Mouse (Mus musculus): ENCODE data around the gene Hmg20a. TPM values are rescaled to one million over a fixed set of nuclear protein-coding genes. Genes with fewer than 3 reads are reported as not detected.

Hmg20a gene
- polyA plus RNA-seq, 1 experiment from 2014 or later = 94.3 TPM

DNA sequence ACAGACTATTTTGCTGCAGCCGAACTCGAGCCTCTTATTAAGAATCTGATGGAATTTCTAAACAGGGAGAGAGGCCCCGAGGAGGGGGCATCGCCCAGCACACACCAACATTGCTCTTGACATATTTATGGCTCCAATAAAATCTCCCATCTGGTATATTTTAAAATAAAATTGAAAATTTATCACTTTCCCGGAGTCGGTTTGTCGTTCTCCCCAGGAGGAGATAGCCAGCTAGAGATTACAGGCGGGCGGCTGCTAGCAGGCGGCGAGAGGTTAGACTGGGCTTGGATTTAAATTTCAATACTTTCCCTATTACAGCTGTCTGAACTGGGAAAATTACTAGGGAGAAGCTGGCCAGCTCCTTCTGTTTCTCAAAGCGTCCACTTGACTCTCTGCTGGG lies 121.6 kb downstream of the Hmg20a start:
- 66% methylated on average over 12 of the region's 12 CpGs for WGBS

DNA sequence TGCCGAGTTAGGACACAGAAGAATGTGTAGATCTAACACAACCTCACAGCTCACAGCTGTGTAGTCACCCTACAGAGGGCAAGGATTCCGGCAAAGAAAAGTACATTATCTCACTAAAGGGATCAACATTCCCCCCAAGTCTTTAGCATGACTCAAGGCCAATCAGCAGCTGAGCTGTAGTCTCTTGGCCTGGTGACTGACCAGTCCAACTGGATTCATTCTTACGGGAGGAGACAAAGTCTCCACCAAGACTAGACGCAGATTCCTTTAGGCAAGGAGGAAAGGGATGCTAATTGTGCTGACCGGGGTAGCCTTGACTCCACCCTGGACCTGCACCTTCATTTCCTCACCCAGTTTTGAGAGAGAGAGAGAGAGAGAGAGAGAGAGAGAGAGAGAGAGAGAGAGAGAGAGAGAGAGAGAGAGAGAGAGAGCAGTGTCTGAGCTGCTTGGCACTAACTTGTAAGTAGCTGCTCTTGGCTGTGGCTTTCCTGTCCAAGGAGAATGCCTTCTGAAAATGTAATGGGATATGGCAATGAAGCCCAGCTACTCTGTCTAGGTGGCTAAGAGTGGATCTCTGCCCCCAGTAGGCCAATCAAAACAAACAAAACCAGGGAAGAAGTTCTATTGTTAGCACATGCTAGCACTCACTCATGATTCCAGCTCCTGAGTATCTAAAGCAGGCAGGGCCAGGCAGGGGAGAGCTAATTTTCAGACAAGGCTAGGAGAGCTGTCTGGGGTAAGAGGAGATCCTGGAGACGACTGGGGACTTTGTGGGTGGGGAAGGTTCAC lies 126.5 kb downstream of the Hmg20a start:
- no peak overlapping the region for H3K4me3 ChIP-seq (replicated peaks; ENCODE audit: low read depth, low read length)
- no peak overlapping the region for H3K27ac ChIP-seq (replicated peaks; ENCODE audit: low read depth, low read length)
- no peaks in the 10 kb centered on the region for H3K9me3 ChIP-seq (ENCODE audit: control insufficient read depth, low read length)
- H3K27me3 ChIP-seq (ENCODE audit: control insufficient read depth, insufficient read depth, low read length) = no peaks in the 10 kb centered on the region
- no peak overlapping the region for H3K4me2 ChIP-seq (ENCODE audit: low read length)
- no peak overlapping the region for H3K9ac ChIP-seq (replicated peaks; ENCODE audit: low read length)
- DNase-seq (no peak), ATAC-seq (ENCODE audit: low FRiP score, low TSS enrichment) (no peak)
- 74% methylated on average over 6 of the region's 6 CpGs for WGBS
- no peaks in the 10 kb centered on the region for H3K36me3 ChIP-seq (ENCODE audit: control insufficient read depth, insufficient read depth, low read length)
- H3K4me1 ChIP-seq (ENCODE audit: control insufficient read depth, insufficient read depth, low read length) = 0 out of 2 replicates have a peak, but pooled peaks cover 3% of the 10 kb centered on the region

More for the DNA sequence above, 121.6 kb downstream of the Hmg20a start:
- H3K4me2 ChIP-seq (ENCODE audit: low read length) = no peak overlapping the region
- no peak overlapping the region for H3K9ac ChIP-seq (replicated peaks; ENCODE audit: low read length)
- H3K27ac ChIP-seq (replicated peaks; ENCODE audit: low read depth, low read length) = no peak overlapping the region; the same call in 1 of the 2 replicates
- no peaks in the 10 kb centered on the region for H3K27me3 ChIP-seq (ENCODE audit: control insufficient read depth, insufficient read depth, low read length)
- no peaks in the 10 kb centered on the region for H3K36me3 ChIP-seq (ENCODE audit: control insufficient read depth, insufficient read depth, low read length)
- H3K9me3 ChIP-seq (ENCODE audit: control insufficient read depth, low read length) = no peaks in the 10 kb centered on the region
- DNase-seq (no peak), ATAC-seq (ENCODE audit: low FRiP score, low TSS enrichment) (no peak)
- H3K4me3 ChIP-seq (replicated peaks; ENCODE audit: low read depth, low read length) = no peak overlapping the region
- H3K4me1 ChIP-seq (ENCODE audit: control insufficient read depth, insufficient read depth, low read length) = peaks cover 9% of the 10 kb centered on the region

Other genes with a start within 250 kb of the Hmg20a start
- 4.2 and 4.7 TPM in 2 replicates for gene Peak1, start 542 bp upstream of the Hmg20a start, polyA plus RNA-seq (2014; fragmentation: Nextera tagmentation; extraction: Ambion mirVana)

Data from midbrain, embryonic 14.5 days (tissue).